Comparison of ENCODE assay signal across 8 mouse cellular contexts in the genomic region with DNA sequence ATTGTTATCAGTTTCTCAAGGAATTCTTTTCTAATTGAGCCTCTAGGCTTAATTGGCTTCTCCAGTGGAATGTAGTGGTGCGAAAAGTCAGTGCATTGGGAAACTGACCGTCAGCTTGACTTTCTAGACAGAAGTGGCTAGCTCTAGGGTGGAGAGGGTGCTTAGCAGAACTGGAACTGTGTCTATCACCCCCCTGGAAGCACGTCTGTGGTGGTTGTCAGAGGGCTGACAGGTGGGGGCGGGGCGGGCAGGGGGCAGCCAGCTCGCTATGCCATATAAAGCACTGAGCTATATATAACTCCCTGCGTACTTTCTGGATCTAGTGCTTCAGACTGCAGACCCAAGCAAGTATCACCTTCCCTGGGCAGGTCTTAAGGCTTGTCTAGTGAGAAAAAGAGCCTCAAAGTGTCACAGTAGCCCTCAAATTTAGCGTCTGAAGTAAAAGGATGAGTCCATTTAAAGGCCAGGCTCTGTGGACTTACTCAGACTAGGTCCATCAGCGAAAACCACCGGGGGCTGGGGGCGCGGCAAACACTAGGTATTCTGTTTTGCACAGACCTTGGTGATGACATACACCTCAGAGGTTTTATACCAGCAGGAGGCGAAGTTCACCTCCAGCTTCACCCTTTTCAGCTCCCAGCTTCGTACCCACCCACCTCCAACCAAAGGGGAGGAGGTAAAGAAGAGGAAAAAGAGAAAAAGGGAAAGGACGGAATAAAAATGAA. TPM values are rescaled to one million over a fixed set of nuclear protein-coding genes. Genes with fewer than 3 reads are reported as not detected.
DNase-seq lines count a peak whose midpoint lies in the region; ATAC-seq and TF ChIP-seq lines count a peak whose summit lies in the region.

No protein-coding gene starts in this region.

- no peak overlapping the region for H3K9ac ChIP-seq in CH12.LX (ENCODE audit: insufficient read depth, low read depth)
- H3K9ac ChIP-seq in forebrain, embryonic 13.5 days, result peak overlapping the region; percentile 61; the same call in 1 of the 2 replicates
- peak overlapping the region; percentile 83 for H3K9ac ChIP-seq in kidney, embryonic 16.5 days (replicated peaks; ENCODE audit: low read length)
- no peak overlapping the region for H3K9ac ChIP-seq in midbrain, postnatal 0 days (replicated peaks; ENCODE audit: low read length, poor library complexity, severe bottlenecking)

- TF ChIP-seq EP300 in CH12.LX (IDR thresholded peaks at IDR 0.05; ENCODE audit: low read length), result no peak

- DNase-seq in 416B (ENCODE audit: low read depth) (peak; percentile 33), CH12.LX (ENCODE audit: extremely low read depth) (no peak)
- DNase-seq in midbrain, postnatal 0 days (ENCODE audit: low spot score), result peak; percentile 32
- DNase-seq in layer of hippocampus, adult 9-10 months (ENCODE audit: low spot score), result no peak
- no peak for DNase-seq in left cerebral cortex, adult 11 months (ENCODE audit: low spot score)
- DNase-seq in urinary bladder, postnatal 4 days (ENCODE audit: low spot score in 2 of 2), result no peak

- H3K27me3 ChIP-seq in CH12.LX (replicated peaks), result no peaks in the 10 kb centered on the region
- H3K27me3 ChIP-seq in forebrain, embryonic 13.5 days, result peaks cover 52% of the 10 kb centered on the region
- no peaks in the 10 kb centered on the region for H3K27me3 ChIP-seq in kidney, embryonic 16.5 days (ENCODE audit: insufficient read depth, low read length)
- peaks cover 13% of the 10 kb centered on the region for H3K27me3 ChIP-seq in midbrain, postnatal 0 days (ENCODE audit: insufficient read depth, low read length)

- dilution Hi-C loops in CH12.LX (cut with MboI; ENCODE audit: extremely low pct_ligation_motif_present, extremely low pct_unique_long_range_greater_than_20kb, low sequenced_read_pairs), result no loop called here

- WGBS in forebrain, embryonic 13.5 days, result 3% methylated on average over 15 of the region's 15 CpGs
- WGBS in kidney, embryonic 16.5 days, result 8% methylated on average over 15 of the region's 15 CpGs
- 9% methylated on average over 15 of the region's 15 CpGs for WGBS in midbrain, postnatal 0 days

- TF ChIP-seq POLR2A in CH12.LX (IDR thresholded peaks at IDR 0.05; ENCODE audit: low read depth, low read length), result no peak

- no peak overlapping the region for H3K27ac ChIP-seq in CH12.LX (ENCODE audit: insufficient read depth, low read depth)
- no peak overlapping the region for H3K27ac ChIP-seq in forebrain, embryonic 13.5 days
- peak overlapping the region; percentile 69 for H3K27ac ChIP-seq in kidney, embryonic 16.5 days (ENCODE audit: low read length)
- no peak overlapping the region for H3K27ac ChIP-seq in midbrain, postnatal 0 days (ENCODE audit: low read depth, low read length)

- H3K4me2 ChIP-seq in CH12.LX (ENCODE audit: insufficient read depth, low read depth, poor library complexity, severe bottlenecking), result peak overlapping the region; percentile 80
- peak overlapping the region; percentile 91 for H3K4me2 ChIP-seq in forebrain, embryonic 13.5 days
- peak overlapping the region; percentile 85 for H3K4me2 ChIP-seq in kidney, embryonic 16.5 days (replicated peaks; ENCODE audit: low read depth, low read length)
- H3K4me2 ChIP-seq in midbrain, postnatal 0 days (ENCODE audit: low read depth, low read length, poor library complexity, severe bottlenecking), result peak overlapping the region; percentile 91

- TF ChIP-seq CTCF in CH12.LX (conservative IDR thresholded peaks at IDR 0.05 in 1 of 2, IDR thresholded peaks at IDR 0.05 in 1 of 2; ENCODE audit: low read depth in 2 of 2, low read length in 2 of 2), result peak in 1 of 2 experiments; percentile 68; a peak in 2 of 4 replicates
- TF ChIP-seq CTCF in midbrain, postnatal 0 days (IDR thresholded peaks at IDR 0.05), result peak; percentile 60

- no peak for ATAC-seq in forebrain, embryonic 13.5 days
- ATAC-seq in kidney, embryonic 16.5 days (ENCODE audit: low FRiP score, low TSS enrichment), result no peak
- ATAC-seq in midbrain, postnatal 0 days (ENCODE audit: low FRiP score), result no peak

- peak overlapping the region in 1 of 3 experiments; percentile 8 for H3K4me3 ChIP-seq in CH12.LX (replicated peaks in 1 of 3; ENCODE audit: low read depth in 2 of 3, low read length in 2 of 3, poor library complexity in 1 of 3)
- H3K4me3 ChIP-seq in forebrain, embryonic 13.5 days, result peak overlapping the region; percentile 50
- H3K4me3 ChIP-seq in kidney, embryonic 16.5 days (ENCODE audit: low read length), result peak overlapping the region; percentile 65
- H3K4me3 ChIP-seq in midbrain, postnatal 0 days (ENCODE audit: low read depth, low read length), result peak overlapping the region; percentile 51

- no peaks in the 10 kb centered on the region for H3K36me3 ChIP-seq in CH12.LX (replicated peaks in 1 of 2; ENCODE audit: control insufficient read depth in 1 of 2, insufficient read depth in 1 of 2, low read length in 1 of 2)
- no peaks in the 10 kb centered on the region for H3K36me3 ChIP-seq in forebrain, embryonic 13.5 days (ENCODE audit: poor library complexity, severe bottlenecking)
- H3K36me3 ChIP-seq in kidney, embryonic 16.5 days (ENCODE audit: insufficient read depth, low read length), result no peaks in the 10 kb centered on the region
- no peaks in the 10 kb centered on the region for H3K36me3 ChIP-seq in midbrain, postnatal 0 days (ENCODE audit: insufficient read depth, low read length)

- H3K4me1 ChIP-seq in CH12.LX (ENCODE audit: control insufficient read depth in 1 of 2, insufficient read depth in 2 of 2), result peaks cover 8 to 19% of the 10 kb centered on the region in 2 experiments; a peak in 3 of 4 replicates
- H3K4me1 ChIP-seq in forebrain, embryonic 13.5 days, result peaks cover 45% of the 10 kb centered on the region
- H3K4me1 ChIP-seq in kidney, embryonic 16.5 days (ENCODE audit: insufficient read depth, low read length), result peaks cover 49% of the 10 kb centered on the region
- peaks cover 20% of the 10 kb centered on the region for H3K4me1 ChIP-seq in midbrain, postnatal 0 days (ENCODE audit: insufficient read depth, low read length)

- in situ Hi-C loops in CH12.LX (cut with MboI; ENCODE audit: low pct_ligation_motif_present, low pct_unique_long_range_greater_than_20kb, low sequenced_read_pairs), result loop anchor here (10.0 kb wide), 3 partner anchors 88 to 218 kb away; no protein-coding TSS in a partner anchor

- TF ChIP-seq RAD21 in CH12.LX (IDR thresholded peaks at IDR 0.05; ENCODE audit: low read depth, low read length), result peak; percentile 44

- H3K9me3 ChIP-seq in CH12.LX (replicated peaks; ENCODE audit: low read length), result no peaks in the 10 kb centered on the region
- H3K9me3 ChIP-seq in forebrain, embryonic 13.5 days (replicated peaks), result no peaks in the 10 kb centered on the region
- H3K9me3 ChIP-seq in kidney, embryonic 16.5 days (ENCODE audit: low read length), result no peaks in the 10 kb centered on the region
- no peaks in the 10 kb centered on the region for H3K9me3 ChIP-seq in midbrain, postnatal 0 days (ENCODE audit: low read length)

- H3K79me2 ChIP-seq in CH12.LX (replicated peaks; ENCODE audit: control insufficient read depth, extremely low read depth, insufficient read depth, poor library complexity, severe bottlenecking), result no peaks in the 10 kb centered on the region; the same call in 1 of the 2 replicates

TF ChIP-seq in CH12.LX, 34 proteins besides CTCF, POLR2A, EP300 and RAD21:
- no peak for TF ChIP-seq JUND (conservative IDR thresholded peaks at IDR 0.05; ENCODE audit: low read depth, low read length)
- peak; percentile 75 for TF ChIP-seq SMC3 (IDR thresholded peaks at IDR 0.05; ENCODE audit: low read depth, low read length)

RNA-seq across cellular contexts. Expression of a gene that starts 2.2 kb away (rescaled TPM):
- total RNA-seq in CH12.LX (2012; rRNA removed), result 34.6 and 34.9 TPM in 2 replicates
- 63.1 and 67.2 TPM in 2 replicates for total RNA-seq in CH12.LX (2014; rRNA removed)
- polyA plus RNA-seq in CH12.LX (2012; ENCODE audit: insufficient read length, low read depth), result 178 and 213 TPM in 2 replicates
- polyA plus RNA-seq in forebrain, embryonic 13.5 days (2015; fragmentation: Nextera tagmentation; extraction: Ambion mirVana), result 109 and 119 TPM in 2 replicates
- polyA plus RNA-seq in kidney, embryonic 16.5 days (2015; fragmentation: Nextera tagmentation; extraction: Ambion mirVana), result 578 and 635 TPM in 2 replicates
- 124 and 147 TPM in 2 replicates for total RNA-seq in midbrain, postnatal 0 days (2014; rRNA removed)
- 162 and 177 TPM in 2 replicates for polyA plus RNA-seq in midbrain, postnatal 0 days (2015; fragmentation: Nextera tagmentation; extraction: Ambion mirVana)

Comparison
In these comparisons a context has a peak if more than half of its experiments do, and no peak if none do; other contexts are left out.
1. DNase-seq: peak in 416B (single experiment) and midbrain, postnatal 0 days (single experiment); none in CH12.LX (single experiment), layer of hippocampus, adult 9-10 months (single experiment), left cerebral cortex, adult 11 months (single experiment) and urinary bladder, postnatal 4 days (0 of 2).
2. H3K9ac ChIP-seq: peak in forebrain, embryonic 13.5 days (single experiment) and kidney, embryonic 16.5 days (single experiment); none in CH12.LX (single experiment) and midbrain, postnatal 0 days (single experiment).
3. Peak in every context shown above with its lines, with median percentiles within 50 percentile points of each other: H3K4me2 ChIP-seq.